Mouse (Mus musculus): Measurements from ENCODE around the gene Slc25a39. TPM values are rescaled to one million over a fixed set of nuclear protein-coding genes. Genes with fewer than 3 reads are reported as not detected.

Slc25a39 gene
- polyA plus RNA-seq, 1 experiment from 2014 or later, result 360 TPM

DNA sequence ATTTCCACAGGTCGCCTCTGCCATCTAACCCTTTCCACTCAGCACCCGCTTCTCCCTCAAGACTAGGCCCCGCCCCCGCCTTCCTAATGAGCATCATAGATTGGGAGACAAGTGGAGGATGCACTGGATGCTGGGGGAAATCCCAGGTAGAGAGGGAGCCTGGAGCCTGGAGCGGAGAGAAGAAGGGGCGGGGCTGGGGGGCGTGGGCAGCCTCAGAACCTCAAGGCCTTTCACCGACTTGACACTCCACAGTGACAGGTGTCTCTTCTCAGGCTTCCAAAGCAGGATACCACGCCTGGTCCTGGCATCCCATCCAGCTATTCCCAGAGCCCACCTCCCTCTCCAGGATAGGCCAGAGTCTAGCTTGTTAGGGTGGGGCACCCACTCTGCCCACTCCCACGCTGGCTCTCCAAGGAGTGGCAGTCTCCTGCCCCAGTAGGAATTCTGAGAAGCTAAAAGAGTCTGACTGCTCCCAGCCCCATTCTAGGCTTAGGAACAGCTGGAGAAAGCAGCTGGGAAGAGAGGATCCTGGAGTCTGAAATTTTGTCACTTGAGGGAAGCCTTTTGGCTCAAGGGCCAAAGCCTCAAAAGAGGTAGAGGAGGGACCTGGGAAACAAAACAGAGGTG, 37.6 kb upstream of the Slc25a39 start:
- H3K4me2 ChIP-seq (replicated peaks; ENCODE audit: low read depth, low read length), result peak overlapping the region; percentile 80
- ATAC-seq (ENCODE audit: low FRiP score, low TSS enrichment), result peak; percentile 57
- peak overlapping the region; percentile 98; the same call in 1 of the 2 replicates for H3K9ac ChIP-seq (replicated peaks; ENCODE audit: low read length)
- 8% methylated on average over 10 of the region's 10 CpGs for WGBS
- H3K4me3 ChIP-seq (ENCODE audit: low read length), result peak overlapping the region; percentile 89
- H3K27me3 ChIP-seq (ENCODE audit: insufficient read depth, low read length), result no peaks in the 10 kb centered on the region
- peak overlapping the region; percentile 91 for H3K27ac ChIP-seq (ENCODE audit: low read length)
- H3K9me3 ChIP-seq (ENCODE audit: low read length), result no peaks in the 10 kb centered on the region
- H3K4me1 ChIP-seq (ENCODE audit: insufficient read depth, low read length), result peaks cover 37% of the 10 kb centered on the region
- H3K36me3 ChIP-seq (ENCODE audit: insufficient read depth, low read length), result peaks cover 19% of the 10 kb centered on the region

- no peak for ATAC-seq (ENCODE audit: low FRiP score, low TSS enrichment)
- peaks cover 25% of the 10 kb centered on the region for H3K36me3 ChIP-seq (ENCODE audit: insufficient read depth, low read length)
- H3K9ac ChIP-seq (replicated peaks; ENCODE audit: low read length), result no peak overlapping the region; the same call in 1 of the 2 replicates
- H3K4me3 ChIP-seq (ENCODE audit: low read length), result peak overlapping the region; percentile 89; the same call in 1 of the 2 replicates
- no peaks in the 10 kb centered on the region for H3K9me3 ChIP-seq (ENCODE audit: low read length)
- WGBS, result 11% methylated on average over 6 of the region's 6 CpGs
- H3K4me1 ChIP-seq (ENCODE audit: insufficient read depth, low read length), result peaks cover 37% of the 10 kb centered on the region
- H3K4me2 ChIP-seq (replicated peaks; ENCODE audit: low read depth, low read length), result peak overlapping the region; percentile 80
- peak overlapping the region; percentile 91 for H3K27ac ChIP-seq (ENCODE audit: low read length)
- no peaks in the 10 kb centered on the region for H3K27me3 ChIP-seq (ENCODE audit: insufficient read depth, low read length)
Measured at GRCm38 (mm10) chr11:102444781-102445180, 37.0 kb upstream of the Slc25a39 start.

DNA sequence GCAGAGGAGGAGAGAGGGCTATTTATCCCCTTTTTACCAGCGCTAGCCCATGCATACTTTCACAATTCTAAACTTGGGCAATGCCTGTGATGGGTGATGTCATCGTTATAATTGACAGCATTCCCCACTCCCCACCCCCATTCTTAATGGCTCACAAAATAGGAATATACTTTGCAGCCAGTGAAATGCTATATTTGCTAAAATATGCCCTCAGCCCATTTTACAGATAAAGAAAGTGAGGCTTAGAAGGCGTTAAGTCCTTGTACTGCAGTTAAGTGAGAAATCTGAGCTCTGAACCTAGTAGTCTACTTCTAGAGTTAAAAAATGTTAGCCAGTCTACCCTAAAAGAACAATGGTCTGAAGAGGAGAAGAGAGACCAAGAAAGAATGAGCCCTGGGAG, 36.6 kb upstream of the Slc25a39 start:
- Histone ChIP-seq H3K9me3 (ENCODE audit: low read length) (no peaks in the 10 kb centered on the region), H3K4me3 (ENCODE audit: low read length) (no peak overlapping the region), H3K9ac (replicated peaks; ENCODE audit: low read length) (no peak overlapping the region), H3K27ac (ENCODE audit: low read length) (no peak overlapping the region), H3K27me3 (ENCODE audit: insufficient read depth, low read length) (no peaks in the 10 kb centered on the region), H3K4me2 (replicated peaks; ENCODE audit: low read depth, low read length) (no peak overlapping the region), H3K4me1 (ENCODE audit: insufficient read depth, low read length) (peaks cover 37% of the 10 kb centered on the region), H3K36me3 (ENCODE audit: insufficient read depth, low read length) (peaks cover 30% of the 10 kb centered on the region)
- 68% methylated on average over 3 of the region's 3 CpGs for WGBS
- no peak for ATAC-seq (ENCODE audit: low FRiP score, low TSS enrichment)

DNA sequence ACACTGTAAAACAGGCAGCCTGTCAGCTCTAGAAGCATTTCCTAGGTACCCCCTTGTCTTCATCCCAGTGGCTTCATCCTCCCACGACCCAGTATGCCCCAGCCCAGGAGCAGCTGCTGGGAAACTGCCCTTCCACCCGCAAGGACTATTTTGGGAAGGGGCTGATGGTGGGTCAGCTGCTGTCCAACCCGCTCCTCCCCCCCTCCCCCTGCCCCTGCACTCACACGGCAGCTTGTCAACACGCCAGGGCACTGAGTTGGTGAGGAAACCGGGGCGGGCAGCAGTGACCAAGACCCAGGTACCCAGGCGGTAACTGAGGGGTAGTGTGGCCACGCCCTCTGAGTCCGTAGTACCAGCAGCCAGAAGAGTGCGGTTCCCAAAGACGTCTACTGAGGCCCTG, 36.0 kb upstream of the Slc25a39 start:
- no peaks in the 10 kb centered on the region for H3K27me3 ChIP-seq (ENCODE audit: insufficient read depth, low read length)
- H3K4me2 ChIP-seq (replicated peaks; ENCODE audit: low read depth, low read length), result no peak overlapping the region
- H3K4me1 ChIP-seq (ENCODE audit: insufficient read depth, low read length), result peaks cover 32% of the 10 kb centered on the region
- no peak overlapping the region for H3K9ac ChIP-seq (replicated peaks; ENCODE audit: low read length)
- no peak for ATAC-seq (ENCODE audit: low FRiP score, low TSS enrichment)
- H3K36me3 ChIP-seq (ENCODE audit: insufficient read depth, low read length), result peaks cover 36% of the 10 kb centered on the region
- H3K4me3 ChIP-seq (ENCODE audit: low read length), result no peak overlapping the region
- no peak overlapping the region for H3K27ac ChIP-seq (ENCODE audit: low read length)
- 63% methylated on average over 12 of the region's 12 CpGs for whole genome bisulfite sequencing
- H3K9me3 ChIP-seq (ENCODE audit: low read length), result no peaks in the 10 kb centered on the region

DNA sequence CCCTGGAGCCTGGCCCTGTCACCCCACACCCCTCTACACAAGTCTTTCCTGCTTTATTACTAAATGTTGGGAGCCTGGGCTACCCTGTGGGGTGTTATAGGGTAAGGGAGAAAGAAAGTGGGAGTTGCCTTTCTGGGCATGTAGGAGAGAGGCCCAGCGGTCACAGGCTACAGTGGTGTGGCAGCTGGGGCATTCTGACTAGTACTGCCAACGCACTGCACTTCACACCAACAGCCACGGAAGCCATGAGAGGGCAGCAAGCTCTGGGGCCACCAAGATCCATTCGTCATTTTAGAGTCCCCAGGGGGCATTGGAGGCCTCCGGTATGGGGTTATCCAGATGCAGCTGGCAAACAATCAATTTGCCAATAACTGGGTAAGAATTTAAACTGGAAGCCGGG, 34.3 kb upstream of the Slc25a39 start:
- H3K27me3 ChIP-seq (ENCODE audit: insufficient read depth, low read length), result no peaks in the 10 kb centered on the region
- no peaks in the 10 kb centered on the region for H3K9me3 ChIP-seq (ENCODE audit: low read length)
- no peak overlapping the region for H3K4me2 ChIP-seq (replicated peaks; ENCODE audit: low read depth, low read length)
- H3K4me1 ChIP-seq (ENCODE audit: insufficient read depth, low read length), result peaks cover 39% of the 10 kb centered on the region
- 86% methylated on average over 6 of the region's 6 CpGs for WGBS
- no peak overlapping the region for H3K9ac ChIP-seq (replicated peaks; ENCODE audit: low read length)
- H3K4me3 ChIP-seq (ENCODE audit: low read length), result no peak overlapping the region
- no peak for ATAC-seq (ENCODE audit: low FRiP score, low TSS enrichment)
- H3K36me3 ChIP-seq (ENCODE audit: insufficient read depth, low read length), result peaks cover 36% of the 10 kb centered on the region
- no peak overlapping the region for H3K27ac ChIP-seq (ENCODE audit: low read length)

- Histone ChIP-seq H3K27me3 (ENCODE audit: insufficient read depth, low read length) (no peaks in the 10 kb centered on the region), H3K4me3 (ENCODE audit: low read length) (no peak overlapping the region), H3K4me2 (replicated peaks; ENCODE audit: low read depth, low read length) (no peak overlapping the region), H3K36me3 (ENCODE audit: insufficient read depth, low read length) (peaks cover 38% of the 10 kb centered on the region), H3K9me3 (ENCODE audit: low read length) (no peaks in the 10 kb centered on the region), H3K4me1 (ENCODE audit: insufficient read depth, low read length) (peaks cover 42% of the 10 kb centered on the region), H3K27ac (ENCODE audit: low read length) (no peak overlapping the region), H3K9ac (replicated peaks; ENCODE audit: low read length) (no peak overlapping the region)
- WGBS, result 82% methylated on average over 3 of the region's 3 CpGs
- ATAC-seq (ENCODE audit: low FRiP score, low TSS enrichment), result no peak
Measured at GRCm38 (mm10) chr11:102441434-102441833, 33.7 kb upstream of the Slc25a39 start.

DNA sequence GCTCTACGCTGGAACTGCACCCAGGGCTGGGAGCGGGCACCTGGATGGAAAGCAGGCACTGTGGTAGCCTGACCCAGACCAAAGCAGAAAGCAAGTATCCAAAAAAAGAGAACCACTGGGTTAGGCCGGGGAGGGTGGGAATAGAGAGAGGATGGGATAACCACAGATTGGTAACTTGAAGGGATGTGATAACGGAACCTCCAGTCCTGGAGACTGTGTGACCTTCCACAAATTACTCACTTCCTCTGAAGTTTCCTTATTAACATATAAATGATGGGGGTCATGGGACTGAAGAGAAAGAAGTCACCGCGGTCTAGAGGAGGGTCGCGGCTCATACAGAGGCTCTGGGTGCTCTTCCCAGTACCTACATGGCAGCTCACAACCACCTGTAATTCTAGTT, 32.5 kb upstream of the Slc25a39 start:
- Histone ChIP-seq H3K9ac (replicated peaks; ENCODE audit: low read length) (no peak overlapping the region), H3K4me2 (replicated peaks; ENCODE audit: low read depth, low read length) (no peak overlapping the region), H3K9me3 (ENCODE audit: low read length) (no peaks in the 10 kb centered on the region), H3K27me3 (ENCODE audit: insufficient read depth, low read length) (no peaks in the 10 kb centered on the region), H3K27ac (ENCODE audit: low read length) (no peak overlapping the region), H3K4me1 (ENCODE audit: insufficient read depth, low read length) (peaks cover 30% of the 10 kb centered on the region), H3K36me3 (ENCODE audit: insufficient read depth, low read length) (peaks cover 49% of the 10 kb centered on the region), H3K4me3 (ENCODE audit: low read length) (no peak overlapping the region)
- ATAC-seq (ENCODE audit: low FRiP score, low TSS enrichment), result no peak
- WGBS, result 84% methylated on average over 8 of the region's 8 CpGs

GRCm38 (mm10) chr11:102439093-102440082, 31.6 kb upstream of the Slc25a39 start:
- Histone ChIP-seq H3K4me1 (ENCODE audit: insufficient read depth, low read length) (peaks cover 22% of the 10 kb centered on the region), H3K9me3 (ENCODE audit: low read length) (no peaks in the 10 kb centered on the region), H3K9ac (replicated peaks; ENCODE audit: low read length) (no peak overlapping the region), H3K4me2 (replicated peaks; ENCODE audit: low read depth, low read length) (no peak overlapping the region), H3K36me3 (ENCODE audit: insufficient read depth, low read length) (peaks cover 57% of the 10 kb centered on the region), H3K27ac (ENCODE audit: low read length) (no peak overlapping the region), H3K27me3 (ENCODE audit: insufficient read depth, low read length) (no peaks in the 10 kb centered on the region), H3K4me3 (ENCODE audit: low read length) (no peak overlapping the region)
- 84% methylated on average over 14 of the region's 14 CpGs for WGBS
- ATAC-seq (ENCODE audit: low FRiP score, low TSS enrichment), result no peak

DNA sequence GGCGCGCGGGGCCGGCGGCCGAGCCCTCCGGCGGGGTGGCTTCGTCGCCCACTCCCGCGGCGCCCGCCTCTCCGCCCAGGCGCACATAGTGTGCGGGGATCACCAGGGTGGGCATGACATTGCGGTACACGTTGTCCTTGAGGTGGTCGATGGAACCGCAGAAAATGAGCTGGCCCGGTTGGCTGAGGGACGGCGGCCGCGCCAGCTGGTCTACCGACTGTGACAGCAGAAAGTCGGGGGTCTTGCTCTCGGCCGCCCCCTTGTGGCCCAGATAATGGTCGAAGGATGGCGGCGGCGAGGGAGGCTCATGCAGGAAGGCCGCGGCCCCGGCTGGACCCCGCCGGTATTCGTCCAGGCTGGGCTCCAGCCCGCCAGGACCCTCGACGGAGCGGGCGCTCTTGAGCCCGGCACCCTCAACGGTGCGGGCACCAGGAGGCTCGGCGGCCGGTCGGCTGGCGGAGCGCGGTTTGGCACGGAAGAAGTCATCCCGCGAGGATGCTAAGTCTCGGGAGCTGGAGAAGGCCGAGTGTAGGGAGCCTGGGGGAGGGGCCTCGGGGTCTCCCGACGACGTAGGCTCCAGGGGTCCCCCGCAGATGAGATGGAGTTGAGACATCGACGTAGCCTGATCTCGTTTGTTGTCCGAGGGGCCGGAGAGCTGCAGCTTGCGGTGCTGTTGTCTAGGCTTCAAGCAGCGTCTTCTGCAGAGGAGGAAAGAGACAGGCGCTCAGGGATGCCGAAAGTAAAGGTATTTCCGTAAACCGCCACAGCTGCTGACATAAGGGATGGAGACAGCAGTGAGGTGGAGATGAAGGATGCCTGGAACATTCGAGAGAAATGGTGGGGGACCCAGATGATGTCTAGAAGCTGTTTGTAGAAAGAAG, 30.7 kb upstream of the Slc25a39 start:
- whole genome bisulfite sequencing, result 15% methylated on average over 75 of the region's 77 CpGs

More for the DNA sequence above, 30.7 kb upstream of the Slc25a39 start:
- Histone ChIP-seq H3K4me2 (replicated peaks; ENCODE audit: low read depth, low read length) (peak overlapping the region; percentile 96), H3K27ac (ENCODE audit: low read length) (no peak overlapping the region; the same call in 1 of the 2 replicates), H3K9me3 (ENCODE audit: low read length) (no peaks in the 10 kb centered on the region), H3K4me3 (ENCODE audit: low read length) (peak overlapping the region; percentile 52), H3K27me3 (ENCODE audit: insufficient read depth, low read length) (no peaks in the 10 kb centered on the region), H3K4me1 (ENCODE audit: insufficient read depth, low read length) (peaks cover 20% of the 10 kb centered on the region), H3K9ac (replicated peaks; ENCODE audit: low read length) (peak overlapping the region; percentile 70), H3K36me3 (ENCODE audit: insufficient read depth, low read length) (peaks cover 57% of the 10 kb centered on the region)
- ATAC-seq (ENCODE audit: low FRiP score, low TSS enrichment), result peak; percentile 28
